Mouse (Mus musculus) liver, embryonic 16.5 days (tissue): ENCODE measurements around the gene Adcy9. TPM values are rescaled to one million over a fixed set of nuclear protein-coding genes. Genes with fewer than 3 reads are reported as not detected.

Experiments
- ATAC-seq: fragments of 200-750 bp; cut with Nextera tagmentation; 2 replicates; pipeline ENCODE4 v1.8.0; 2017; ENCODE audit warnings: low read depth, mild to moderate bottlenecking, moderate number of reproducible peaks, moderate library complexity
- H3K27ac ChIP-seq: fragments of 300-500 bp; sonication (generic); 2 replicates; pipeline ENCODE4 v1.5.1; 2014; ENCODE audit warnings: mild to moderate bottlenecking, low read length
- H3K27me3 ChIP-seq: fragments of 300-500 bp; sonication (generic); 2 replicates; pipeline ENCODE4 v1.6.1; 2014; ENCODE audit warnings: low read depth, low read length, mixed read lengths; ENCODE audit not compliant: control insufficient read depth, insufficient read depth
- H3K36me3 ChIP-seq: fragments of 300-500 bp; sonication (generic); 2 replicates; pipeline ENCODE4 v1.6.1; 2014; ENCODE audit warnings: mild to moderate bottlenecking; ENCODE audit not compliant: control insufficient read depth, insufficient read depth
- H3K4me1 ChIP-seq: fragments of 300-500 bp; sonication (generic); 2 replicates; pipeline ENCODE4 v1.6.1; 2014; ENCODE audit warnings: low read depth, low read length, mixed read lengths; ENCODE audit not compliant: control insufficient read depth
- H3K4me2 ChIP-seq: fragments of 300-500 bp; sonication (generic); 2 replicates; pipeline ENCODE4 v1.6.1; 2014; ENCODE audit warnings: low read depth, low read length, mixed read lengths
- H3K4me3 ChIP-seq: fragments of 300-500 bp; sonication (generic); 2 replicates; pipeline ENCODE4 v1.5.1; 2014; ENCODE audit warnings: low read depth, mild to moderate bottlenecking, low read length
- H3K9ac ChIP-seq: fragments of 300-500 bp; sonication (generic); 2 replicates; pipeline ENCODE4 v1.6.1; 2014; ENCODE audit warnings: low read depth, low read length
- H3K9me3 ChIP-seq: fragments of 300-500 bp; sonication (generic); replicated peaks from 2 replicates; pipeline ENCODE4 v1.6.1; 2016; ENCODE audit warnings: low read length; ENCODE audit not compliant: control insufficient read depth
- WGBS: fragments of 180-500 bp; shearing (Covaris S2); extraction: QIAGEN DNeasy Blood & Tissue Kit; methylation state at CpG from one replicate; pipeline ENCODE4 v1.1.7; 2014; ENCODE audit not compliant: insufficient replicate concordance; 5-methylcytosine and 5-hydroxymethylcytosine counted together
- polyA plus RNA-seq: library from polyadenylated mRNA; unstranded; fragments of >200 nt; fragmentation: Nextera tagmentation; extraction: Ambion mirVana; gene quantifications from 2 replicates; pipeline ENCODE4 v1.2.1, GENCODE M21; 2015

Adcy9 gene
- polyA plus RNA-seq, 1 experiment from 2014 or later: 0.65 TPM

DNA sequence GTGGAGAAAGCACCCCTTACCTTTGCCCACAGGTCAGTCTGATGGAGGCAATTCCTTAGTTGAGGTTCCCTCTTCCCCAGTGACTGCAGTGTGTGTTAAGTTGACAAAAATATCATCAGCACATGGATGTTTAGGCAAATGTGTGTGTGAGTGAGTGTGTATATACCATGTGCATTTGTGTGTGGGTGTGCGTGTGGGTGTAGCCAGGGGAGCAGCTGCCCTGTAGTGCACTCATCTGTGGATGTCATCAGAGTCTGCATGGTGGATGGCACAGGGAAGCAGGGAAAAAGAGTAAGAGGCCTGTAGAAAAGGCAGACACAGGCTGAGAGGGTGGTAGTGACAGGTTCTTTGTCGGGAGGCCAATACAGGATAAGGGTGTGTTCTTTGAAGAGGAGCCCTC lies 94.5 kb downstream of the Adcy9 start:
- Histone ChIP-seq H3K4me3 (no peak overlapping the region), H3K9ac (no peak overlapping the region), H3K9me3 (no peaks in the 10 kb centered on the region), H3K4me2 (no peak overlapping the region), H3K27me3 (no peaks in the 10 kb centered on the region), H3K4me1 (no peaks in the 10 kb centered on the region), H3K36me3 (no peaks in the 10 kb centered on the region), H3K27ac (no peak overlapping the region)
- ATAC-seq: no peak
- 61% methylated on average over 2 of the region's 2 CpGs for whole genome bisulfite sequencing

DNA sequence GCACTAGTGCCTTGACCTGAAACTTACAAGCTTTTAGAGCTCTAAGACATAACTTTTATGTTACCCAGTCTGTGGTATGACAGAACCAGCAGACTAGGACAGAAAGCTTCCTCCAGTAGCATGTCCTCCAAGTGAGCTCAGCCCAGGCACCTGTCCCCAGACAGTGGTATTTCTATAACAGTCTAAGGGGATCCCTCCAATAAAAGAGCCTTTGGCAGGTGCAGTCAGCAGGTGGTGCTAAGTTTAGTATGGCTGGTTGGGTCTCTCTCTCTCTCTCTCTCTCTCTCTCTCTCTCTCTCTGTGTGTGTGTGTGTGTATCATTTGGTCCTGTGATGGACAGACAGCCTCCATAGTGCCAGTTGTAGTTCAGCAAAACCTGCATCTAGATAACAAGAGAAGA lies 95.3 kb downstream of the Adcy9 start:
- Histone ChIP-seq H3K36me3 (no peaks in the 10 kb centered on the region), H3K4me2 (no peak overlapping the region), H3K9me3 (no peaks in the 10 kb centered on the region), H3K9ac (no peak overlapping the region), H3K4me1 (no peaks in the 10 kb centered on the region), H3K27ac (no peak overlapping the region), H3K27me3 (no peaks in the 10 kb centered on the region), H3K4me3 (no peak overlapping the region)
- no peak for ATAC-seq

DNA sequence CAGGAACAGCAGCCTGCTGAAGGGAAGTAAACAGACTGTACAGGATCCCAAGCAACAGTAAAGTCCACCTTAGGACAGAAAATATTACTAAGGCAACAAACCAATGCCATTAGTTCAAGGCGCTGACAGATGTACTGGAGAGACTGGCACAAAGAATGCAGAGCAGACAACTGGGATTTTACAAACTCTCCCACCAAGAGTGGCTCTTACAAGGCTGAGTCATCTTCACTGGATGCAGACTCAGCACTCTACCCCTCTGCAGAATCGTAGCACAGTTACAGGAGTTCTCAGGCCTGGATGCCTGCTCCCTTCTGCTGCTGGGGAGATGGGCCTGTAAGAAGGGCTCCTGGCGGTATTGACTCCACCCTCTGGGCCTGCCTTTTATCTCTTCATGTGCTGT lies 99.4 kb downstream of the Adcy9 start:
- Histone ChIP-seq H3K36me3 (no peaks in the 10 kb centered on the region), H3K4me1 (no peaks in the 10 kb centered on the region), H3K4me3 (no peak overlapping the region), H3K9me3 (no peaks in the 10 kb centered on the region), H3K4me2 (no peak overlapping the region), H3K27me3 (no peaks in the 10 kb centered on the region), H3K27ac (no peak overlapping the region), H3K9ac (no peak overlapping the region)
- 53% methylated on average over 3 of the region's 3 CpGs for WGBS
- ATAC-seq: no peak

DNA sequence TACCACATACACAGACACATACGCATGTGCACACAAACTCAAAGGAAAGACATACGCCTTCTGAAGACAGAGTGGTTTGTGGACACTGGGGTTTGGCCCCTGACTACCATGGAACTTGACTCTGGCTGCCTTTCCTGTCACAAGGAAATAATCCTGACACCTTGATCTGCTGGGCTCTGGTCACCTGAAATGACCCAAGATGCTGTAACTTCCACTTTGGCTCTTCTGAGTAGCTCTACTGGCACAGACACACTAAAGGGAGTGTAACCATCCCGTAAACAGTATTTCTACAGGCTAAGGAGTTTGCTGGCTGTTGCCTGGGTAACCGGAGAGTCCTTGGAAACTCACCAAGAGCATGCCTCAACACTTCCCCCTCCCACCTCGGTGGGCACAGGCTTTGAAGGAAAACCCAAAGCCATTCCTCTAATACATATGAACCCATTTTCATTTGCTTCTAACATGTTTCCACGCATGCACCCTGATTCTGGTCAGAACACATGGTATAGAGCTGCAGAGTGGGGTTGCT lies 102.2 kb downstream of the Adcy9 start:
- ATAC-seq: no peak
- no peaks in the 10 kb centered on the region for H3K9me3 ChIP-seq
- no peaks in the 10 kb centered on the region for H3K4me1 ChIP-seq
- H3K27me3 ChIP-seq: no peaks in the 10 kb centered on the region
- 57% methylated on average over 6 of the region's 6 CpGs for WGBS
- H3K36me3 ChIP-seq: no peaks in the 10 kb centered on the region
- no peak overlapping the region for H3K27ac ChIP-seq
- no peak overlapping the region for H3K4me2 ChIP-seq
- no peak overlapping the region for H3K4me3 ChIP-seq
- no peak overlapping the region for H3K9ac ChIP-seq

DNA sequence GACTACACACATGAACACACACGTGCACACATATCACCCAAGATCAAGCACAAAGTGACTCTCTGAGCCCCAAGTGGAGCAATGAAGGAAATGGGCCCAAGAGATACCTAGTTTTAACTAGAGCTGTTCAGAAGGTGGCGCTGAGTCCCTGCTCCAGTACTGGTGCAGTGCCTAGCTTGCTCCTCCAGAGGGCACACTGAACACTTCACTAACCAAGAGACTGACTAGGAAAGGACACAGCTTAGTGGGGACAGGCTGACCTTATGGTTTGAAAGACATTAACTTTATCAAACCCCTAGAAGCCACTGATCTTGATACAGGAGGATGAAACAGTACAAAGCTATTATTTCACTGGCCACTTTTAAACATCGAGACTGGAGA lies 104.2 kb downstream of the Adcy9 start:
- Histone ChIP-seq H3K9ac (no peak overlapping the region), H3K9me3 (no peaks in the 10 kb centered on the region), H3K36me3 (no peaks in the 10 kb centered on the region), H3K4me3 (no peak overlapping the region), H3K4me1 (no peaks in the 10 kb centered on the region), H3K4me2 (no peak overlapping the region), H3K27me3 (no peaks in the 10 kb centered on the region), H3K27ac (no peak overlapping the region)
- ATAC-seq: peak; percentile 64
- WGBS: 22% methylated on average over 3 of the region's 3 CpGs

DNA sequence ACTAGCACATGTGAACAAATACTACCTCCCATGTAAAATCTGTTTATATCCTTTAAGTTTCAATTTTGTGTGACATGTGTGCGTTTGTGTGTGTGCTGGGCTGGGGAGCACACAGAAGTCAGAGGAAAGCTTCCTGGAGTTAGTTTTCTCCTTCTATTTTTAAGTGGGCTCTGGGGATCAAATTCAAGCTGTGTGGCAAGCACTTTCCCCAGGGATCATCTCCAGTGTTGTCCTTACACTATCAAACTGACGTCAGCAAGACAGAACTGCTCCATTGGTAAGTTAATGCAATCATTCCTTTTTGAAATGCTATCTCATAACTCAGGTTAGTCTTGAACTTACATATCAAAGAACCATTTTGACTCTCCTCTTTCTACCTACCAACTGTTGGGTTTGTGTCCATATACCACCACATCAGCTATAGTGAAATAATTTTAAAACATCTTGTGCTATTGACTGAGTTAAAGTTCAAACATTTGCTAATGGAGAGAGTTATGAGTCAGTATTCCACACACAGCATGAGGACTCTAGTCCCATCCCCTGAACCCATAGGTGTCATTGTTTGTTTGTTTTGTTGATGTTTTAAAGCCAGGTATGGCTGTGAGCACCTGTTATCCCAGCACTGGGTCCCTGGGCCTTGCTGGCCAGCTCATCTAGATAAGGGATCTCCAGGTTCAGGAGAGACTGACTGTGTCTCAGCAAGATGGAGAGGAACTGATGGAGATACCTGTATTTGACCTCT lies 104.8 kb downstream of the Adcy9 start:
- H3K27ac ChIP-seq: no peak overlapping the region
- H3K4me3 ChIP-seq: no peak overlapping the region
- WGBS: 58% methylated on average over 2 of the region's 2 CpGs

DNA sequence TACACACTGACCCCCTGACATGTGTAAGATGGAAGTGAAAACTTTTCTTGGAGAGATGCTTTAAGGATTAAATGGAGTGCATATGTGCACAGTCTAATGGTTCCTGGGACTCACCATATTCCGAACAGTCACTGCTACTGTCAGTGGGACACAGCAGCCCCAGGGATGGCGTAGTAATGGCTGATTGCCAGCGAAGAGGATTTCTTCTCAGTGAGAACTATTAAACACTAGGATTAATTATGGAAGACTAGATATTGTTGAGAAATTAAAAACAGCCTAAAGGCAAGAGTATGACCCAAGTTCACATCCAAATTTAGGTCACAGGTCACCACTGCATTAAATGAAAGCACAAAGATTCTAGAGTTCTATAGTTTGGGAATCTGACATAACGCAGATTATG lies 105.4 kb downstream of the Adcy9 start:
- 71% methylated on average over 4 of the region's 4 CpGs for WGBS
- no peak for ATAC-seq
- no peaks in the 10 kb centered on the region for H3K36me3 ChIP-seq
- H3K27ac ChIP-seq: no peak overlapping the region
- H3K9ac ChIP-seq: no peak overlapping the region
- no peaks in the 10 kb centered on the region for H3K27me3 ChIP-seq
- no peak overlapping the region for H3K4me2 ChIP-seq
- H3K9me3 ChIP-seq: no peaks in the 10 kb centered on the region
- no peaks in the 10 kb centered on the region for H3K4me1 ChIP-seq
- H3K4me3 ChIP-seq: no peak overlapping the region

More for the DNA sequence above, 104.8 kb downstream of the Adcy9 start:
- Histone ChIP-seq H3K36me3 (no peaks in the 10 kb centered on the region), H3K4me1 (no peaks in the 10 kb centered on the region), H3K9ac (no peak overlapping the region), H3K27me3 (no peaks in the 10 kb centered on the region), H3K4me2 (no peak overlapping the region), H3K9me3 (no peaks in the 10 kb centered on the region)
- ATAC-seq: no peak

DNA sequence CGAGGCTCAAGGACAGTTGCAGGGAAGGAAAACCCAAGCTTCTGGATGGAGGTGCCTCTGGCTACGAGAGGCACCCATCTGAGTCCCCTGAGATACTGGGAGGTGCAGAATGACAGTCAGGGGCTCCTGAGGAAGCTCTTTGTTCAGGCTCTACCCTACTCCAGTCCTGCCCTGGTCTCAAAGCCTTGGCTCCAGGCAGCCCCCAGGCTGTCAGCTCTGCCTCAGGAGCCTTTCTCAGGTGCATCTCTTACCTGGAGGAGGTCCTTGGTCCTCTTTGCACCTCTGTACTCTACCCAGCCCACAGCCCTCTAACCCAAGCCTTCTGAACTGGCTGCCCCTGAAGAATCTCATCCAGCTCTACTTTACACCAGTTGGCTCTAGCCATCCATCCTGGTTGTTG lies 108.3 kb downstream of the Adcy9 start:
- Histone ChIP-seq H3K36me3 (no peaks in the 10 kb centered on the region), H3K4me3 (no peak overlapping the region), H3K4me2 (no peak overlapping the region), H3K9me3 (no peaks in the 10 kb centered on the region), H3K4me1 (no peaks in the 10 kb centered on the region), H3K27ac (no peak overlapping the region), H3K9ac (no peak overlapping the region), H3K27me3 (no peaks in the 10 kb centered on the region)
- no peak for ATAC-seq
- 34% methylated on average over 2 of the region's 2 CpGs for WGBS

DNA sequence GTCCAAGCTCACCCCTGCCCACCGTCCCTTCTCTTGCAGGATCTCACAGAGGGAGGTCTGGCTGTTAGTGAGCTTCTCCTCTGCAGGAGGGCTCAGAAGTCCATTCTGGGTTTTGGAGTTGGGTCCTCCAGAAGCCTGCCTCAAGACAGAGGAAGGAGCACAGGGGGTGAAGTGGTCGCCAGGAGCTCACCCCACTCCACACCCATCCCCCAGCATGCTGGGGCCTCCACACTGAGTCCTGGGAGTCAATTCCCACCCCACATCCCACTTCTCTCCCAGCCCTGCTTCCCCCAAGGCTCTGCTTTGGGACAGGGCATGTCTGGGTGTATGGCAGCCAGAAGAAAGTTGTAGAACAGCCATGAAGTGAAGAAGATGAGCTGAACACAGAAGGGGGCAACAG lies 108.7 kb downstream of the Adcy9 start:
- no peaks in the 10 kb centered on the region for H3K36me3 ChIP-seq
- no peaks in the 10 kb centered on the region for H3K4me1 ChIP-seq
- no peak overlapping the region for H3K9ac ChIP-seq
- 47% methylated on average over 2 of the region's 2 CpGs for WGBS
- H3K27ac ChIP-seq: no peak overlapping the region
- H3K9me3 ChIP-seq: no peaks in the 10 kb centered on the region
- no peak for ATAC-seq
- no peak overlapping the region for H3K4me3 ChIP-seq
- H3K4me2 ChIP-seq: no peak overlapping the region
- H3K27me3 ChIP-seq: no peaks in the 10 kb centered on the region
